Mouse (Mus musculus): ENCODE data around the gene Ltb4r2. TPM values are rescaled to one million over a fixed set of nuclear protein-coding genes. Genes with fewer than 3 reads are reported as not detected.

Gene Ltb4r2
- total and polyA plus RNA-seq, 3 experiments, result 0.04 to 0.05 TPM; not detected in 1

DNA sequence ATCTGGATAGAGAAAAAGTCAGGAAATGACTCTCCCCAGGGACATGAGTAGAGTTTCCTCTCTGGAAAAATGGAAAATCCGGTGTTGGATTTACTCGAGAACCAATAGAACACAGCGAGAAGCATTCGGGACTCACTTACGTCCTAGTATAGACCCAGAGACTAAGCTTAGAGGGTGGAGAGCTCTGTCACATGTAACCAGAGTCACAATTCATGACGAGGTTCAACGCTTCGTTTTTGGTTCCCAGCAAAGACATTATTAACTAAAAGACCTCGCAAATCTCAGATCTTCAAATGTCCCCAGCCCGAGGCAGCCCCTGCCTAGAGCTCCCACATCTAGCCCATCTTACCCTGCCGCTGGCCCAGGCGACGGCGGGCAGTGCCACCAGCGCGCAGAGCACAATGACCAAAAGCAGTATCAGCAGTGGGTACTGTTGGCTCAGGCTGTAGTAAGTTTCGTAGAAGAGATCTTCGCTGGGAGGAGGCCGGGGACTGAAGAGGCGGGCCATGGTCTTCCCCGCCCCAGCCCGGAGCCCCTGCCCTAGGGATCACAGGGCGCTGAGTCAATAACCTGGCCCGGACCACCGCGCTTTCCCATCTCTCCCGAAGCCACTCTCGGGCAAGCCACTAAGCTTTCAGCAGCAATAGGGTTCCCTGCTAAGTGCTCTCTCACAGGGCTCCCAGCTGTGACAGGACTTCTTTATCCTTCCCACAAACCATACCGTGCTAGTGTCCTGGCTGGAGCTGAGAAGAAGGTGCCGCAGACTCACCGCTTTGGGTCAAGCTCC, 22.1 kb downstream of the Ltb4r2 start:
- Histone ChIP-seq H3K9me3 (replicated peaks; ENCODE audit: low read length) (no peaks in the 10 kb centered on the region), H3K27ac (ENCODE audit: insufficient read depth, low read depth) (no peak overlapping the region), H3K9ac (ENCODE audit: insufficient read depth, low read depth) (no peak overlapping the region), H3K36me3 (replicated peaks in 1 of 2; ENCODE audit: control insufficient read depth in 1 of 2, insufficient read depth in 1 of 2, low read length in 1 of 2) (no peaks in the 10 kb centered on the region), H3K4me2 (ENCODE audit: insufficient read depth, low read depth, poor library complexity, severe bottlenecking) (no peak overlapping the region), H3K4me1 (ENCODE audit: control insufficient read depth in 1 of 2, insufficient read depth in 2 of 2) (peaks cover 1 to 8% of the 10 kb centered on the region in 2 experiments; a peak in 2 of 4 replicates), H3K79me2 (replicated peaks; ENCODE audit: control insufficient read depth, extremely low read depth, insufficient read depth, poor library complexity, severe bottlenecking) (no peaks in the 10 kb centered on the region), H3K4me3 (replicated peaks in 1 of 3; ENCODE audit: low read depth in 2 of 3, low read length in 2 of 3, poor library complexity in 1 of 3) (no peak overlapping the region), H3K27me3 (replicated peaks) (peaks cover 63% of the 10 kb centered on the region)
- dilution Hi-C loops (cut with MboI; ENCODE audit: extremely low pct_ligation_motif_present, extremely low pct_unique_long_range_greater_than_20kb, low sequenced_read_pairs), result no loop called here
- in situ Hi-C loops (cut with MboI; ENCODE audit: low pct_ligation_motif_present, low pct_unique_long_range_greater_than_20kb, low sequenced_read_pairs), result no loop called here
- no peak for DNase-seq (ENCODE audit: extremely low read depth)
- no peak for TF ChIP-seq PAX5 (IDR thresholded peaks at IDR 0.05; ENCODE audit: low read length)
- TF ChIP-seq IRF4 (IDR thresholded peaks at IDR 0.05; ENCODE audit: low read depth, low read length), result no peak
- no peak for TF ChIP-seq CHD2 (IDR thresholded peaks at IDR 0.05; ENCODE audit: low read length)
- TF ChIP-seq MXI1 (IDR thresholded peaks at IDR 0.05; ENCODE audit: low read depth, low read length), result no peak
- TF ChIP-seq BHLHE40 (IDR thresholded peaks at IDR 0.05; ENCODE audit: low read depth, low read length), result no peak
- TF ChIP-seq MAZ (IDR thresholded peaks at IDR 0.05; ENCODE audit: low read depth, low read length), result no peak

GRCm38 (mm10) chr14:55783958-55784235, 22.7 kb downstream of the Ltb4r2 start, which contains the start of gene Adcy4:
Adcy4 (minus strand) TSS chr14:55784095.
- Histone ChIP-seq H3K9ac (ENCODE audit: insufficient read depth, low read depth) (no peak within 1 kb of the TSS), H3K27me3 (replicated peaks) (peaks cover 58% of the 10 kb centered on the region), H3K79me2 (replicated peaks; ENCODE audit: control insufficient read depth, extremely low read depth, insufficient read depth, poor library complexity, severe bottlenecking) (no peaks in the 10 kb centered on the region), H3K4me1 (ENCODE audit: control insufficient read depth in 1 of 2, insufficient read depth in 2 of 2) (peaks cover 3 to 8% of the 10 kb centered on the region in 2 experiments; a peak in 2 of 4 replicates), H3K4me2 (ENCODE audit: insufficient read depth, low read depth, poor library complexity, severe bottlenecking) (no peak within 1 kb of the TSS), H3K4me3 (replicated peaks in 1 of 3; ENCODE audit: low read depth in 2 of 3, low read length in 2 of 3, poor library complexity in 1 of 3) (no peak within 1 kb of the TSS), H3K9me3 (replicated peaks; ENCODE audit: low read length) (no peaks in the 10 kb centered on the region), H3K36me3 (replicated peaks in 1 of 2; ENCODE audit: control insufficient read depth in 1 of 2, insufficient read depth in 1 of 2, low read length in 1 of 2) (no peaks in the 10 kb centered on the region), H3K27ac (ENCODE audit: insufficient read depth, low read depth) (no peak within 1 kb of the TSS)
- DNase-seq (ENCODE audit: extremely low read depth), result no peak
- dilution Hi-C loops (cut with MboI; ENCODE audit: extremely low pct_ligation_motif_present, extremely low pct_unique_long_range_greater_than_20kb, low sequenced_read_pairs) (no loop called here), in situ Hi-C loops (cut with MboI; ENCODE audit: low pct_ligation_motif_present, low pct_unique_long_range_greater_than_20kb, low sequenced_read_pairs) (no loop called here)
- TF ChIP-seq ETS1 (conservative IDR thresholded peaks at IDR 0.05; ENCODE audit: low read depth, low read length) (no peak), RAD21 (IDR thresholded peaks at IDR 0.05; ENCODE audit: low read depth, low read length) (no peak), TCF12 (IDR thresholded peaks at IDR 0.05; ENCODE audit: low read depth, low read length) (no peak), POLR2A (IDR thresholded peaks at IDR 0.05; ENCODE audit: low read depth, low read length) (no peak), USF1 (IDR thresholded peaks at IDR 0.05; ENCODE audit: low read depth, low read length) (no peak), GABPA (IDR thresholded peaks at IDR 0.05; ENCODE audit: insufficient replicate concordance, low read depth, low read length) (no peak), MXI1 (IDR thresholded peaks at IDR 0.05; ENCODE audit: low read depth, low read length) (no peak), CTCF (conservative IDR thresholded peaks at IDR 0.05 in 1 of 2, IDR thresholded peaks at IDR 0.05 in 1 of 2; ENCODE audit: low read depth in 2 of 2, low read length in 2 of 2) (no peak), KAT2A (IDR thresholded peaks at IDR 0.05; ENCODE audit: insufficient replicate concordance, low read length) (no peak), ZNF384 (IDR thresholded peaks at IDR 0.05; ENCODE audit: low read depth, low read length) (no peak), SMC3 (IDR thresholded peaks at IDR 0.05; ENCODE audit: low read depth, low read length) (no peak), ZC3H11A (IDR thresholded peaks at IDR 0.05; ENCODE audit: low read depth, low read length) (no peak), BHLHE40 (IDR thresholded peaks at IDR 0.05; ENCODE audit: low read depth, low read length) (no peak), UBTF (IDR thresholded peaks at IDR 0.05; ENCODE audit: low read depth, low read length) (no peak), TBP (conservative IDR thresholded peaks at IDR 0.05; ENCODE audit: low read depth, low read length) (no peak)
